Mouse (Mus musculus) lung, embryonic 15.5 days (tissue): ENCODE results near the gene Babam2. TPM values are rescaled to one million over a fixed set of nuclear protein-coding genes. Genes with fewer than 3 reads are reported as not detected.

ENCODE experiments used
- ATAC-seq: fragments of 200-750 bp; cut with Nextera tagmentation; 2 replicates; pipeline ENCODE4 v1.8.0; 2017; ENCODE audit warnings: moderate number of reproducible peaks, borderline replicate concordance; ENCODE audit not compliant: low FRiP score, low TSS enrichment; ENCODE audit errors: extremely low read depth
- H3K27ac ChIP-seq: fragments of 300-500 bp; sonication (generic); 2 replicates; pipeline ENCODE4 v1.5.1; 2015; ENCODE audit warnings: moderate library complexity, mild to moderate bottlenecking, inconsistent platforms
- H3K27me3 ChIP-seq: fragments of 300-500 bp; sonication (generic); 2 replicates; pipeline ENCODE4 v1.6.1; 2015; ENCODE audit warnings: inconsistent platforms
- H3K36me3 ChIP-seq: fragments of 300-500 bp; sonication (generic); 2 replicates; pipeline ENCODE4 v1.6.1; 2015; ENCODE audit warnings: inconsistent platforms
- H3K4me1 ChIP-seq: fragments of 300-500 bp; sonication (generic); 2 replicates; pipeline ENCODE4 v1.6.1; 2015; ENCODE audit warnings: inconsistent platforms
- H3K4me2 ChIP-seq: fragments of 300-500 bp; sonication (generic); 2 replicates; pipeline ENCODE4 v1.6.1; 2015; ENCODE audit warnings: inconsistent platforms, mild to moderate bottlenecking, moderate library complexity
- H3K4me3 ChIP-seq: fragments of 300-500 bp; sonication (generic); 2 replicates; pipeline ENCODE4 v1.5.1; 2015; ENCODE audit warnings: mild to moderate bottlenecking, inconsistent platforms
- H3K9ac ChIP-seq: fragments of 300-500 bp; sonication (generic); 2 replicates; pipeline ENCODE4 v1.6.1; 2015; ENCODE audit warnings: inconsistent platforms
- H3K9me3 ChIP-seq: fragments of 300-500 bp; sonication (generic); 2 replicates; pipeline ENCODE4 v1.6.1; 2016; ENCODE audit warnings: inconsistent platforms
- WGBS: fragments of 180-500 bp; shearing (Covaris S2); methylation state at CpG from one replicate; pipeline ENCODE4 v1.1.7; 2015; 5-methylcytosine and 5-hydroxymethylcytosine counted together
- polyA plus RNA-seq: library from polyadenylated mRNA; unstranded; fragments of >200 nt; fragmentation: Nextera tagmentation; extraction: Ambion mirVana; gene quantifications from 2 replicates; pipeline ENCODE4 v1.2.1, GENCODE M21; 2015

Babam2 gene
- polyA plus RNA-seq, 1 experiment from 2014 or later: 59.9 TPM

DNA sequence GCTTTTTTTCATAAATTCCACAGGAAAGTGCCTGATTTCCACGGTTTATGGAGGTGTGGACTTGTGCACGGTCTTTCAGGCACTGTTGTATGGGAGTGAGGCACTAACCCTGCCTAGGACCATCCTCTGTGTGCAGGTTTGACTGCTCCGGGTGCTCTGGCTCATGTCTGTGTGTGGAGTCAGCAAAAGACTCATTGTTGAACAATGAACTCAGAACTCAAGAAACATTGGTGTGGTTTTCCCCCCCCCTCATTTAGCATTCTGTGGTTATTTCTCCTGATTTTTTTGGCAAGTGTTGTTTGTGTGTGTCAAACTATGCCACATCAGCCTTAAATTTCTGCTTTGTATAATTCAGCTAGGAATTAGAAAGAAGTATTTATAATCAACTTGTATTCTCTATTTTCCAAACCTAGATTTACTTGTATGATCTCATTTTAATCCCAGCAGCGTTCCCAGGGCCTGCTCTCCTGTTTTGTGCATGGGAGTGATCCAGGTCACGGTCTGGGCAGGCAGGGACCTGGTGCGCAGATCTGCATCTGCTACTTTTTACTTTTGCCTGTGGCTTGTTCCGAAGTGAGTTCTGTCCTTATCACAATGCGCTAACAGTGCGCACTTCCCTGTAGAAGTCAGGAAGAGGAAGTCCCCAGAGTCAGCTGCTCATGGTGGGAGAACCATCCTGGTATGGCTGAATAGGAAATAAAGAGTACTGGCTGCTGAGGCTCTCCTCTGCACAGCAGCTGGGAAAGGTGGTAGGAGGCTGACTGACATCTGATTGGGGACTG is 61.0 kb downstream of the Babam2 start:
- no peaks in the 10 kb centered on the region for H3K36me3 ChIP-seq
- H3K27me3 ChIP-seq: no peaks in the 10 kb centered on the region
- WGBS: 84% methylated on average over 9 of the region's 9 CpGs
- no peak overlapping the region for H3K4me2 ChIP-seq
- no peaks in the 10 kb centered on the region for H3K9me3 ChIP-seq
- ATAC-seq: no peak
- no peak overlapping the region for H3K9ac ChIP-seq
- no peak overlapping the region for H3K4me3 ChIP-seq
- H3K4me1 ChIP-seq: no peaks in the 10 kb centered on the region
- H3K27ac ChIP-seq: no peak overlapping the region

DNA sequence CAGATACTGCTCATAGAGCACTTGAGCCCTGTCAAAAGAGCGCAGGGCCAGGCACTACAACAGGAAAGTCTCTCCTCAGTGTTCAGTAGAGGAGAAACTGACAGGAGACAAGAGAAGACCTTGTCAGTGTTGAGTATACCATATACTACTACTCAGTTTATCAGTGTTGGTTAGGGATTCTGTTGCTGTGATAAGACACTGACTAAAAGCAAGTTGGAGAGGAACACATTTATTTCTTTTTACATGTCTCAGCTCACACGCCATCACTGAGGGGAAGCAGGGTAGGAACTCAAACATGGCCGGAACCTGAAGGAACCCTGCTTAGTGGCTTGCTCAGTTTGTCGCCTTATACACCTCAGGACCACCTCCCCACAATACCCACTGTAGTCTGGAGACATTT is 64.4 kb downstream of the Babam2 start:
- no peak overlapping the region for H3K27ac ChIP-seq
- H3K36me3 ChIP-seq: no peaks in the 10 kb centered on the region
- no peak overlapping the region for H3K9ac ChIP-seq
- H3K4me1 ChIP-seq: peaks cover 4% of the 10 kb centered on the region
- H3K9me3 ChIP-seq: no peaks in the 10 kb centered on the region
- no peaks in the 10 kb centered on the region for H3K27me3 ChIP-seq
- ATAC-seq: no peak
- H3K4me2 ChIP-seq: no peak overlapping the region
- 93% methylated on average over 4 of the region's 4 CpGs for WGBS
- no peak overlapping the region for H3K4me3 ChIP-seq

DNA sequence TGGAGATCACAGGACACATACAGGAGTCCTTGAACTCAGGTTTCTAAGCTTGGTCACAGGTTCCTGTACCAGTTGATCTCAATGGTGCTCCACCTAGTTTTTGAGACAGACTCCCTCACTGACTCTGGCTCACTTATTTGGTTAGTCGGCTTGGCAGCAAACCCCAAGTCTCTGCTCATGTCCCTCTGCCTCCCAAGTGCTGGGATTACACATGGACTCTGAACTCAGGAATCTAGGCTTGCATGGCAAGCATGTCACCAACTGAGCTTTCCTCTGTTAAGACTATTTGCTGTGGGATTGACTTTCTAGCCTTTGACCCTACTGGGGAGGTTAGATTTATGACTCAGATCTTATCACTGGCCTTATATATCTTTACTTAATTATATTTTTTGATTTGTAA is 65.3 kb downstream of the Babam2 start:
- H3K4me1 ChIP-seq: peaks cover 5% of the 10 kb centered on the region
- H3K27ac ChIP-seq: no peak overlapping the region
- no peaks in the 10 kb centered on the region for H3K9me3 ChIP-seq
- no peaks in the 10 kb centered on the region for H3K27me3 ChIP-seq
- 69% methylated on average over 1 of the region's 1 CpGs for WGBS
- no peak overlapping the region for H3K4me3 ChIP-seq
- H3K4me2 ChIP-seq: no peak overlapping the region
- no peaks in the 10 kb centered on the region for H3K36me3 ChIP-seq
- no peak overlapping the region for H3K9ac ChIP-seq
- ATAC-seq: no peak

DNA sequence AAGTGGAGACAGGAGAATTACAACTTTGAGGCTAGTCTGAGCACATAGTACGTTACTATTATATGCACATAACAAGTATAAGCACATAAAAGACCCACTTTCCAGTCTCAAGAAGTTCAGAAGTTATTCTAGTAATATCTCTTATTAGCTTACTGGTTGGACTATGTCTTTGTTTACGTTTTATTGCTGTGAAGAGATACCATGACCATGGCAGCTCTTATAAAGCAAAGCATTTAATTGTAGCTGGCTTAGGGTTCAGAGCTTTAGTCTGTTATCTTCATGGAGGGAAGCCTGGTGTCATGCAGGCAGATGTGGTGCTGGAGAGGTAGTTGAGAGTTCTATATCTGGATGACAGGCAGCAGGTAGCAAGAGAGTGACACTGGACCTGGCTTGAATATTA is 68.3 kb downstream of the Babam2 start:
- H3K4me3 ChIP-seq: no peak overlapping the region
- no peaks in the 10 kb centered on the region for H3K27me3 ChIP-seq
- no peaks in the 10 kb centered on the region for H3K9me3 ChIP-seq
- no peak for ATAC-seq
- H3K27ac ChIP-seq: no peak overlapping the region
- 74% methylated on average over 2 of the region's 2 CpGs for WGBS
- H3K4me2 ChIP-seq: no peak overlapping the region
- H3K9ac ChIP-seq: no peak overlapping the region
- H3K4me1 ChIP-seq: peaks cover 5% of the 10 kb centered on the region
- H3K36me3 ChIP-seq: no peaks in the 10 kb centered on the region

DNA sequence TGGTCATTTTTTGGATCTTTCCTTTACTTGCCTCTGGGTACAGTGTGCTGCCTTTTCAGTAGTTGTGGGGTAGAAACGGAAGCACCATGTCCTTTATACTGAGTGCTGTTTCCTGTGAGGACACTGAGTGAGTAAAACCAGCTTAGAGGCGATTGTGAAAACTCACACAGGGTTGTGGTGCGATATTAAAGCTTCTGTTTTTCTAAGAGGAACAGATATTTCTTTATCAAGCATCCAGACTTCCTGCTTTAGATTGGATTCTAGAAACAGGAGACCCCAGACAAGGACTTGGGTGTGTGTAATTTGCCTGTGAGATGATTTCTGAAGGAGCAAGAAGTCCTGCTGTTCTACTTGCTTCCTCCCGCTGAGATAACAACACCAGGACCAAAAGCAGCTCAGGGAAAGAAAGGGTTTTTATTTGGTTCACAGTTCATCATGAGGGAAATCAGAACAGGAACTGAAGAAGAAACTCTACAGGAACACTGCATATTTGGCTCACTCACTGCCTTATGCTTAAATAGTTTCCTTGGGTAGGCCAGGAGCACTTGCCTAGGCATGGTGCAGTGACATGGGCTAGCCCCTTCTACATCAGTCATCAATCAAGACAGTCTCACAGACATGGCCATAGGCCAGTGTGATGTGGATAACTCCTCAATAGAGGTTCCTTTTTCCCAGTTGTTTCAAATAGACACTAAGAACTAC is 69.5 kb downstream of the Babam2 start:
- H3K27me3 ChIP-seq: no peaks in the 10 kb centered on the region
- WGBS: 43% methylated on average over 4 of the region's 4 CpGs

DNA sequence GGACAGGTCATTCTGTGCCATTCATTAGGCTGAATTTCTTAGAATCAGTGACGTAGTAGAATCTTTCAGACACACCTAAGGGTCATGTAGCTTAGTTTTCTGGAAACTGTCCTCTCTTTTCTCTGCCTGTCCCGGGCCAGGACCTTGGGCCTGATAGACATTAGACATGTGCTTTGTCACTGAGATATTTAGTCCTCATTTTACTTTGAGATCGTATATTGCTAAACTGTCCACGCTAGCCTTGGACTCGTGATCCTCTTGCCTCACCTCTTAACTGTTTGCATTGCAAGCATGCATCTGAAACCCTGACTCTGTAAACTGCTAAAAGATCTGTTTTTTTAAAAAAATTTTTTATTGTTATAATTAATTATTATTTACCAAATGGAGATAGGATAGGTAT is 74.0 kb downstream of the Babam2 start:
- 83% methylated on average over 5 of the region's 5 CpGs for WGBS
- peaks cover 4% of the 10 kb centered on the region for H3K4me1 ChIP-seq
- no peak overlapping the region for H3K27ac ChIP-seq
- no peaks in the 10 kb centered on the region for H3K9me3 ChIP-seq
- no peak for ATAC-seq
- H3K4me2 ChIP-seq: no peak overlapping the region
- no peak overlapping the region for H3K9ac ChIP-seq
- no peaks in the 10 kb centered on the region for H3K36me3 ChIP-seq
- no peak overlapping the region for H3K4me3 ChIP-seq
- H3K27me3 ChIP-seq: no peaks in the 10 kb centered on the region

More for the DNA sequence above, 69.5 kb downstream of the Babam2 start:
- peaks cover 5% of the 10 kb centered on the region for H3K4me1 ChIP-seq
- no peak overlapping the region for H3K4me2 ChIP-seq
- H3K4me3 ChIP-seq: no peak overlapping the region
- no peaks in the 10 kb centered on the region for H3K36me3 ChIP-seq
- no peaks in the 10 kb centered on the region for H3K9me3 ChIP-seq
- no peak for ATAC-seq
- no peak overlapping the region for H3K9ac ChIP-seq
- H3K27ac ChIP-seq: peak overlapping the region; percentile 25; the same call in 1 of the 2 replicates

DNA sequence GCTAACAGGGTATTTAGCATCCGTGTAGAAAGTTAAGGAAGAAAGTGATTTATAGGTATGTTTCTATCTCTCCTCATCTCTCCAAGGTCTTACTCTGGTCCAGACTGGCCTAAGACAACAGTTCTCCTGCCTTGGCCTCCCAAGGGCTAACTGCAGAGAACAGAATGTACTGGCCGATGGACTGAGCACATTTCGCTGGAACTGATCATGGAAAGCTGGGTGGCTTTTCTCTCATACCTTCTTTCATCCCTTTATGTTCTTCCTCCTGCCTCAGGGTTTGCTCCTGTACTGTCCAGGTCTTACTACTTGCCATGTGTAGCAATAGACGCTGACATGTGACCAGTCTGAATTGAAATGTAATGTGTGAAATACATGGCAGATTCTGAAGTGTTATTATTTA is 74.4 kb downstream of the Babam2 start:
- Histone ChIP-seq H3K9me3 (no peaks in the 10 kb centered on the region), H3K36me3 (no peaks in the 10 kb centered on the region), H3K4me1 (no peaks in the 10 kb centered on the region), H3K4me3 (no peak overlapping the region), H3K9ac (no peak overlapping the region), H3K4me2 (no peak overlapping the region), H3K27ac (no peak overlapping the region), H3K27me3 (no peaks in the 10 kb centered on the region)
- WGBS: 89% methylated on average over 4 of the region's 4 CpGs
- no peak for ATAC-seq

DNA sequence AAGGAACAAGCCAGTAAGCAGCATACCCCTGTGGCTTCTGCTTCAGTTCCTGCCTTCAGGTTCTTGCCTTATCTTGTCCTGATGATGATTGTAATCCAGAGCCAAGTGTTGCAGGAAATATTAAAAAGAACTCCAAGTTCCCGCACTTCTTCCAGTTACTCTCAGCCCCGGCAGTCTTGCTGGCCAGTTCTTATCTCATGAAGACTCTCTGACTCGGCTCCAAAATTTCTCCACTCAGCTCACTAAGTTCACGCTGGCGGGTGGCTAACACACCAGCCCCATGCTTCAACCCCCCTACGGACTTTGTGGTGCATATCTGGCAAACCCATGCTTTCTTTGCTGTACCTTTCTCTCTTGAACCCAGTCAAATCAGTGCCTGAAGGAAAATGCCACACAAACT is 77.5 kb downstream of the Babam2 start:
- H3K36me3 ChIP-seq: no peaks in the 10 kb centered on the region
- H3K4me2 ChIP-seq: no peak overlapping the region
- H3K4me1 ChIP-seq: no peaks in the 10 kb centered on the region
- WGBS: 72% methylated on average over 6 of the region's 6 CpGs
- no peak overlapping the region for H3K27ac ChIP-seq
- H3K9ac ChIP-seq: no peak overlapping the region
- no peaks in the 10 kb centered on the region for H3K27me3 ChIP-seq
- H3K9me3 ChIP-seq: no peaks in the 10 kb centered on the region
- no peak overlapping the region for H3K4me3 ChIP-seq
- no peak for ATAC-seq

DNA sequence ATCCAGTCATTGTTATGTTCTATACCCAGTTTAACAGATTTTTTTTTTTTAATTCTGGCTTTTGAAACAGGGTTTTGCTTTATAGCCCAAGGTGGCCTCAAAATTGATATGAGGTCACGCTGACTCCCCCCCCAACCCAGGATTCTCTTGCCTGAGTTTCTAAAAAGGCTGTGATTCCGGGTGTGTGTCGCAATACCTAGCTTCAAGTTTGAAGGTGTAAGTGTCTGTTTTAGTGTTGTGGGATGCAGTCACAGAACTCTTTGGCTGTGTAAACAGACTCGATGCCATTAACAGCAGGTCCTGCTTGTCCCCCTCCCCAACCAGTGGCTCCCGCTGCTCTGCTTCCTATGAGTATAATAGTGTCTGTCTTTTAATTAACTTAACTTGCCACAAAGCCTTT is 84.1 kb downstream of the Babam2 start:
- Histone ChIP-seq H3K4me2 (no peak overlapping the region), H3K9me3 (no peaks in the 10 kb centered on the region), H3K4me1 (no peaks in the 10 kb centered on the region), H3K9ac (no peak overlapping the region), H3K36me3 (no peaks in the 10 kb centered on the region), H3K27ac (no peak overlapping the region), H3K4me3 (no peak overlapping the region), H3K27me3 (no peaks in the 10 kb centered on the region)
- WGBS: 80% methylated on average over 5 of the region's 5 CpGs
- no peak for ATAC-seq

DNA sequence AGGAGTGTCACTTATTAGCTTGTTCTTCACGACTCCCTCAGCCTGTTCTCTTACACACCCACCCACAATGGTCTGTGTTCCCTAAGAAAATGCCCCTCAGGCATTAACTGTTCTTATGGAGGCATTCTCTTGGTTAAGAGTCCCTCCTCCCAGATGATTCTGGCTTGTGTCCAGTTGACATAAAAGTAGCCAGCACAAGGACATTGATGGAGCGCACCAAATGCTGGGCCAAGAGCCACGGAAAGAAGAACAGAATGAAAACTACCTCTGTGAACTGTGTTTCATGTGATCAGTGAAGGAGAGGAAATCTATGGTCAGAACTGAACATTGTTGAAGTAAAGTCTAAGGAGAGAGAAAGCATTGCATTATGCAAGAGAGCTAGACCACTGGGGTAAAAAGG is 89.7 kb downstream of the Babam2 start:
- H3K27ac ChIP-seq: no peak overlapping the region
- no peak overlapping the region for H3K4me2 ChIP-seq
- H3K27me3 ChIP-seq: no peaks in the 10 kb centered on the region
- peaks cover 9% of the 10 kb centered on the region; the same call in 1 of the 2 replicates for H3K4me1 ChIP-seq
- H3K36me3 ChIP-seq: no peaks in the 10 kb centered on the region
- WGBS: 74% methylated on average over 3 of the region's 3 CpGs
- no peak overlapping the region for H3K4me3 ChIP-seq
- no peak for ATAC-seq
- no peaks in the 10 kb centered on the region for H3K9me3 ChIP-seq
- no peak overlapping the region for H3K9ac ChIP-seq

DNA sequence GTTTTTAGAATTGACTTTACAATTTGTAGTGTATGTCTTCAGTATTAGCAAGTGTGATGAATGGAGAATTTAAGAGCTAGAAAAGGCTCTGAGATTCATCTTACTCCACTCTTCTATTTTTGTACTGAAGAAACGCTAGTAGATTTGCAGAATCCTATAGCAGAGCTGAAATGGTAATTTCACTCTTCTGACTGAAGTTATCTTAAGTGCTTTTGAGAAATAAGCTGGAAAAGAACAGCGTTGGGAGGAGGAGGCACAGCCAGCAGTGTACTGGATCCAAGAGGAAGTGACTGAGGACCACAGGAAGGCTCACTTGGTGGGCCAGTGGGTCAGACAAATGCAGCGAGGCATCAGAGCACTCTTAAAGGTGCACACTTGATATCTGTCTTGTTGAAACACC is 90.1 kb downstream of the Babam2 start:
- H3K4me3 ChIP-seq: no peak overlapping the region
- ATAC-seq: no peak
- no peak overlapping the region for H3K27ac ChIP-seq
- no peak overlapping the region for H3K4me2 ChIP-seq
- 48% methylated on average over 3 of the region's 3 CpGs for WGBS
- peaks cover 9% of the 10 kb centered on the region; the same call in 1 of the 2 replicates for H3K4me1 ChIP-seq
- no peaks in the 10 kb centered on the region for H3K27me3 ChIP-seq
- H3K9me3 ChIP-seq: no peaks in the 10 kb centered on the region
- no peaks in the 10 kb centered on the region for H3K36me3 ChIP-seq
- no peak overlapping the region for H3K9ac ChIP-seq

DNA sequence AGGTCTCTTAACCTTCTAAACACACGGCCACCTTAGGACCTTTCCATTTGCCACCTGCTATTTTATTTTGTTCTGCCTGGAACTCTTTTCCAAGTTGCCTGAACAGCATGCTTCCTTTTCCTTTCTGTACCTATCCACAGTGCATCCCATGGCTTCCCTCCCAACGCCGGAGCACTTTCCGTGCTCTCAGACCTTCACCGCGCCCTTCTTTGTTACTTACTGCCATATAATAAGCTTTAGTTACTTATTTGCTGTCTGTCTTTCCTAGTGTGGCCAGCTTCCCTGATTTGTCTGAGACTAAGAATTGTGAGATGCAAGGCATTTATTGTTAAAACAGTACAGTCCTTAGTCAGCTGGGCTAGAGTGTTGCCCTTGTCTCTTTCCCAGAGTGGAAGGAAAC is 94.9 kb downstream of the Babam2 start:
- no peak for ATAC-seq
- Histone ChIP-seq H3K4me1 (0 out of 2 replicates have a peak, but pooled peaks cover 3% of the 10 kb centered on the region), H3K9ac (no peak overlapping the region), H3K4me2 (no peak overlapping the region), H3K4me3 (no peak overlapping the region), H3K27me3 (no peaks in the 10 kb centered on the region), H3K36me3 (no peaks in the 10 kb centered on the region), H3K27ac (no peak overlapping the region), H3K9me3 (no peaks in the 10 kb centered on the region)
- 91% methylated on average over 6 of the region's 6 CpGs for whole genome bisulfite sequencing
